20 mouse cellular contexts compared by ENCODE assay signal in genomic region chr4:44680242-44680897, GRCm38 (mm10). TPM values are rescaled to one million over a fixed set of nuclear protein-coding genes. Genes with fewer than 3 reads are reported as not detected.
"Had no signal": no experiment of that assay in that cellular context is flagged by ENCODE, and none has a peak within 500 bp of the region (broad histone marks: within the 10 kb centered on the region; RNA-seq: fewer than 3 reads in every experiment).

No protein-coding gene starts in this region.

- ATAC-seq: intestine, embryonic 15.5 days; liver, embryonic 12.5 days had no signal

- H3K27me3 ChIP-seq: liver, embryonic 15.5 days had no signal

- DNase-seq: kidney, adult 11 months; kidney, adult 8-10 months; kidney, postnatal 14 days; kidney, postnatal 4 days; layer of hippocampus, adult 9-11 months; liver; lung, adult 2 months; lung, postnatal 14 days; lung, postnatal 4 days; midbrain, embryonic 14.5 days; retina, postnatal 1 day; right cerebral cortex, postnatal 25 days; thymus, adult 18-20 months; thymus, postnatal 36 days had no signal

- H3K36me3 ChIP-seq: intestine, embryonic 15.5 days; limb, embryonic 10.5 days; limb, embryonic 13.5 days; liver, embryonic 12.5 days; liver, embryonic 15.5 days had no signal

RNA-seq across cellular contexts. Expression of gene Pax5, which starts 29.9 kb away (rescaled TPM):
- total RNA-seq: megakaryocyte progenitor cell, adult 5-6 weeks had no signal
